Mouse (Mus musculus): Measurements from ENCODE around the gene Sema4a.
"Not testable (repeated sequence)": the region's sequence is repeated elsewhere in the genome, so short reads cannot be mapped to it uniquely, and the experiment has no call there.

Gene Sema4a

GRCm38 (mm10) chr3:88455588-88456264 lies 5.3 kb downstream of the Sema4a start:
- DNase-seq (ENCODE audit: low read depth, low spot score) = no peak

GRCm38 (mm10) chr3:88454762-88455587 lies 6.0 kb downstream of the Sema4a start:
- DNase-seq (ENCODE audit: low read depth, low spot score) = no peak

- no peak for DNase-seq (ENCODE audit: low read depth, low spot score)
These were observed 7.0 kb downstream of the Sema4a start for GRCm38 (mm10) chr3:88453986-88454385.

GRCm38 (mm10) chr3:88453369-88453768 lies 7.6 kb downstream of the Sema4a start:
- DNase-seq (ENCODE audit: low read depth, low spot score) = no peak

GRCm38 (mm10) chr3:88452716-88453115 lies 8.3 kb downstream of the Sema4a start:
- no peak for DNase-seq (ENCODE audit: low read depth, low spot score)

- no peak for DNase-seq (ENCODE audit: low read depth, low spot score)
These were observed 8.7 kb downstream of the Sema4a start for GRCm38 (mm10) chr3:88452246-88452645.

- DNase-seq (ENCODE audit: low read depth, low spot score) = no peak
These were observed 10.4 kb downstream of the Sema4a start for GRCm38 (mm10) chr3:88450379-88451131.

- no peak for DNase-seq (ENCODE audit: low read depth, low spot score)
These were observed 11.5 kb downstream of the Sema4a start for GRCm38 (mm10) chr3:88449395-88450023.

- no peak for DNase-seq (ENCODE audit: low read depth, low spot score)
These were observed 12.5 kb downstream of the Sema4a start for GRCm38 (mm10) chr3:88448443-88448842.

- DNase-seq (ENCODE audit: low read depth, low spot score) = no peak
These were observed 13.3 kb downstream of the Sema4a start for GRCm38 (mm10) chr3:88447676-88448183.

- DNase-seq (ENCODE audit: low read depth, low spot score) = no peak
These were observed 14.4 kb downstream of the Sema4a start for GRCm38 (mm10) chr3:88446471-88447123.

- no peak for DNase-seq (ENCODE audit: low read depth, low spot score)
These were observed 18.1 kb downstream of the Sema4a start for GRCm38 (mm10) chr3:88442888-88443287.

GRCm38 (mm10) chr3:88442488-88442887 lies 18.5 kb downstream of the Sema4a start:
- no peak for DNase-seq (ENCODE audit: low read depth, low spot score)

GRCm38 (mm10) chr3:88440500-88441381 lies 20.2 kb downstream of the Sema4a start:
- DNase-seq (ENCODE audit: low read depth, low spot score) = no peak

- no peak for DNase-seq (ENCODE audit: low read depth, low spot score)
These were observed 21.4 kb downstream of the Sema4a start for GRCm38 (mm10) chr3:88439582-88439981.

- no peak for DNase-seq (ENCODE audit: low read depth, low spot score)
These were observed 23.5 kb downstream of the Sema4a start for GRCm38 (mm10) chr3:88437454-88437853.

GRCm38 (mm10) chr3:88436395-88437201 lies 24.4 kb downstream of the Sema4a start:
- DNase-seq (ENCODE audit: low read depth, low spot score) = no peak

GRCm38 (mm10) chr3:88435515-88435914 lies 25.5 kb downstream of the Sema4a start:
- no peak for DNase-seq (ENCODE audit: low read depth, low spot score)

GRCm38 (mm10) chr3:88428639-88429038 lies 32.3 kb downstream of the Sema4a start:
- not testable (repeated sequence) for DNase-seq (ENCODE audit: low read depth, low spot score)

Measured in WW6 (cell line).